In the genomic region with DNA sequence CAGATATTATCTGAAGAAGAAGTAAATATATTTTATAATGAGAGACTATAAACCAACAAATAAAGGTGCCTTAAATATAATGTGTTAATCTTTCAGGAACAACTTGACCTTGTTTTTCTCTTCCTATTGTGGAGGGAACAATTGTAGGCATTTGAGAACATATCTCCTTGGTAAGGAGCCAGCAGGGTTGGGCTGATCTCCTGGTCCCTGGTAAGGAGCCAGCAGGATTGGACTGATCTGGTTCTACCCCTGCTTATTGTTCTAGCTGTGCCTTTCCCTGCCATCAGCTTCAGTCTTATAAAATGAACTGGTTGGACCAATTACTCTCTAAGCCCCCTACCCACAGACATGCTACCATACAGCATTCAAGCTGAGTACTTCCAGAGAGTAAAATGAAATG, we compare ENCODE assay signal across 18 mouse cellular contexts.
"Had no signal": no experiment of that assay in that cellular context is flagged by ENCODE, and none has a peak within 500 bp of the region (broad histone marks: within the 10 kb centered on the region; RNA-seq: fewer than 3 reads in every experiment).

No protein-coding gene starts in this region.

- H3K9ac ChIP-seq: lung, embryonic 14.5 days; midbrain, embryonic 12.5 days; neural tube, embryonic 13.5 days; neural tube, embryonic 15.5 days had no signal

- DNase-seq: lung, embryonic 14.5 days; lung, postnatal 10 days; lung, postnatal 4 days; midbrain, embryonic 14.5 days; retina, postnatal 1 day; right cerebral cortex, adult 18-20 months; right cerebral cortex, postnatal 25 days; right cerebral cortex, postnatal 4 days; spleen, adult 18-20 months; thymus, adult 18-20 months; thymus, postnatal 14 days; thymus, postnatal 36 days had no signal

- H3K4me1 ChIP-seq: midbrain, embryonic 10.5 days; midbrain, embryonic 12.5 days; neural tube, embryonic 13.5 days; neural tube, embryonic 15.5 days had no signal

- H3K4me3 ChIP-seq: midbrain, embryonic 10.5 days; midbrain, embryonic 12.5 days; myocyte; neural tube, embryonic 13.5 days; neural tube, embryonic 15.5 days had no signal

- H3K27ac ChIP-seq: midbrain, embryonic 10.5 days; midbrain, embryonic 12.5 days; neural tube, embryonic 13.5 days; neural tube, embryonic 15.5 days had no signal

- H3K9me3 ChIP-seq: midbrain, embryonic 10.5 days; midbrain, embryonic 12.5 days; neural tube, embryonic 13.5 days; neural tube, embryonic 15.5 days had no signal

- ATAC-seq: midbrain, embryonic 16.5 days had no signal

- H3K27me3 ChIP-seq: midbrain, embryonic 12.5 days; neural tube, embryonic 13.5 days; neural tube, embryonic 15.5 days had no signal

- H3K36me3 ChIP-seq: midbrain, embryonic 10.5 days; midbrain, embryonic 12.5 days; neural tube, embryonic 13.5 days; neural tube, embryonic 15.5 days had no signal

- H3K4me2 ChIP-seq: lung, embryonic 14.5 days; midbrain, embryonic 12.5 days; neural tube, embryonic 13.5 days; neural tube, embryonic 15.5 days had no signal
